Mouse (Mus musculus) MEL (cell line): Measurements from ENCODE around the gene Efr3b. TPM values are rescaled to one million over a fixed set of nuclear protein-coding genes. Genes with fewer than 3 reads are reported as not detected.

Source experiments
- DNase-seq: peaks from one replicate; pipeline ENCODE4 v3.0.0; 2011; ENCODE audit warnings: low read depth, low spot score
- H3K27ac ChIP-seq: 2 replicates; pipeline ENCODE4 v1.5.1; 2012; ENCODE audit warnings: low read depth, mild to moderate bottlenecking, control low read depth, low read length, moderate library complexity; ENCODE audit not compliant: control insufficient read depth
- H3K27me3 ChIP-seq, 2 experiments: fragments of 150-350 bp in 1 of 2; sonication (generic) in 1 of 2; 2 replicates each; pipeline ENCODE4 v1.6.1; 2012; ENCODE audit warnings: low read length in 2 of 2, mild to moderate bottlenecking in 2 of 2, improper control_type of control experiment in 1 of 2, moderate library complexity in 1 of 2; ENCODE audit not compliant: insufficient read depth in 2 of 2, control insufficient read depth in 1 of 2
- H3K36me3 ChIP-seq, 2 experiments: 2 replicates each; pipeline ENCODE4 v1.6.1; 2012 to 2014; ENCODE audit warnings: low read length in 2 of 2, improper control_type of control experiment in 1 of 2, inconsistent platforms in 1 of 2, mild to moderate bottlenecking in 1 of 2; ENCODE audit not compliant: insufficient read depth in 2 of 2, control insufficient read depth in 1 of 2
- H3K4me1 ChIP-seq, 2 experiments: fragments of 150-350 bp in 1 of 2; sonication (generic) in 1 of 2; 2 replicates each; pipeline ENCODE4 v1.6.1; 2012; ENCODE audit warnings: low read length in 2 of 2, improper control_type of control experiment in 1 of 2, mild to moderate bottlenecking in 1 of 2; ENCODE audit not compliant: insufficient read depth in 2 of 2, control insufficient read depth in 1 of 2
- H3K4me3 ChIP-seq, 2 experiments: fragments of 150-350 bp in 1 of 2; sonication (generic) in 1 of 2; 2 replicates each; pipeline ENCODE4 v1.5.1; 2012; ENCODE audit warnings: low read depth in 2 of 2, low read length in 2 of 2, mild to moderate bottlenecking in 2 of 2, moderate library complexity in 2 of 2, control low read depth in 1 of 2, improper control_type of control experiment in 1 of 2; ENCODE audit not compliant: control insufficient read depth in 1 of 2, insufficient read depth in 1 of 2
- H3K79me2 ChIP-seq: 2 replicates; pipeline ENCODE4 v1.6.1; 2012; ENCODE audit warnings: mild to moderate bottlenecking, low read length, moderate library complexity; ENCODE audit not compliant: control insufficient read depth, poor library complexity, insufficient read depth
- H3K9ac ChIP-seq: 2 replicates; pipeline ENCODE4 v1.6.1; 2012; ENCODE audit warnings: low read depth, mild to moderate bottlenecking, control low read depth, low read length, moderate library complexity; ENCODE audit not compliant: control insufficient read depth, poor library complexity, severe bottlenecking
- H3K9me3 ChIP-seq: fragments of 150-350 bp; sonication (generic); replicated peaks from 2 replicates; pipeline ENCODE4 v1.6.1; 2012; ENCODE audit warnings: mild to moderate bottlenecking, low read length, improper control_type of control experiment, moderate library complexity; ENCODE audit not compliant: insufficient read depth
- E2F4 ChIP-seq: IDR thresholded peaks from 2 replicates; pipeline ENCODE4 v1.6.1; 2011; ENCODE audit warnings: low read depth, low read length, improper control_type of control experiment, borderline replicate concordance
- EP300 ChIP-seq, 2 experiments: IDR thresholded peaks; 2 replicates each; pipeline ENCODE4 v1.6.1; 2011; ENCODE audit warnings: improper control_type of control experiment in 2 of 2, low read length in 2 of 2, low read depth in 1 of 2, mild to moderate bottlenecking in 1 of 2
- GABPA ChIP-seq: IDR thresholded peaks from 2 replicates; pipeline ENCODE4 v1.6.1; 2012; ENCODE audit warnings: low read depth, mild to moderate bottlenecking, inconsistent platforms, low read length, improper control_type of control experiment, moderate library complexity
- GATA1 ChIP-seq: IDR thresholded peaks from 2 replicates; pipeline ENCODE4 v1.6.1; 2011; ENCODE audit warnings: low read depth, low read length, improper control_type of control experiment
- HCFC1 ChIP-seq: IDR thresholded peaks from 2 replicates; pipeline ENCODE4 v1.6.1; 2012; ENCODE audit warnings: low read depth, mild to moderate bottlenecking, inconsistent platforms, low read length, improper control_type of control experiment, moderate library complexity
- KAT2A ChIP-seq: conservative IDR thresholded peaks from 2 replicates; pipeline ENCODE4 v1.6.1; 2012; ENCODE audit warnings: low read depth, low read length, improper control_type of control experiment, inconsistent platforms
- MAX ChIP-seq: IDR thresholded peaks from 2 replicates; pipeline ENCODE4 v1.6.1; 2011; ENCODE audit warnings: low read length, improper control_type of control experiment
- MAZ ChIP-seq: IDR thresholded peaks from 2 replicates; pipeline ENCODE4 v1.6.1; 2012; ENCODE audit warnings: low read depth, mild to moderate bottlenecking, inconsistent platforms, low read length, improper control_type of control experiment
- MEF2A ChIP-seq: IDR thresholded peaks from 2 replicates; pipeline ENCODE4 v1.6.1; 2014; ENCODE audit warnings: low read depth, mild to moderate bottlenecking, inconsistent platforms, low read length, improper control_type of control experiment; ENCODE audit not compliant: poor library complexity, insufficient replicate concordance, severe bottlenecking; ENCODE audit errors: extremely low read depth
- MXI1 ChIP-seq: IDR thresholded peaks from 2 replicates; pipeline ENCODE4 v1.6.1; 2011; ENCODE audit warnings: mild to moderate bottlenecking, low read depth, low read length, improper control_type of control experiment
- MYB ChIP-seq: IDR thresholded peaks from 2 replicates; pipeline ENCODE4 v1.6.1; 2011; ENCODE audit warnings: mild to moderate bottlenecking, low read depth, low read length, improper control_type of control experiment
- SIN3A ChIP-seq: IDR thresholded peaks from 2 replicates; pipeline ENCODE4 v1.6.1; 2012; ENCODE audit warnings: low read length, improper control_type of control experiment, inconsistent platforms
- TAL1 ChIP-seq: IDR thresholded peaks from 2 replicates; pipeline ENCODE4 v1.6.1; 2012; ENCODE audit warnings: mild to moderate bottlenecking, inconsistent platforms, low read length, moderate library complexity, mixed read lengths
- TCF12 ChIP-seq: IDR thresholded peaks from 2 replicates; pipeline ENCODE4 v1.6.1; 2014; ENCODE audit warnings: low read depth, mild to moderate bottlenecking, inconsistent platforms, low read length, improper control_type of control experiment, moderate library complexity
- UBTF ChIP-seq: IDR thresholded peaks from 2 replicates; pipeline ENCODE4 v1.6.1; 2012; ENCODE audit warnings: low read depth, mild to moderate bottlenecking, inconsistent platforms, low read length, improper control_type of control experiment, moderate library complexity, borderline replicate concordance; ENCODE audit not compliant: insufficient read depth
- USF1 ChIP-seq: IDR thresholded peaks from 2 replicates; pipeline ENCODE4 v1.6.1; 2014; ENCODE audit warnings: low read depth, mild to moderate bottlenecking, inconsistent platforms, low read length, improper control_type of control experiment, moderate library complexity
- USF2 ChIP-seq, 2 experiments: IDR thresholded peaks; 2 replicates each; pipeline ENCODE4 v1.6.1; 2011 to 2012; ENCODE audit warnings: improper control_type of control experiment in 2 of 2, low read length in 2 of 2, borderline replicate concordance in 1 of 2, inconsistent platforms in 1 of 2, low read depth in 1 of 2, mild to moderate bottlenecking in 1 of 2; ENCODE audit not compliant: insufficient read depth in 1 of 2
- ZKSCAN1 ChIP-seq: IDR thresholded peaks from 2 replicates; pipeline ENCODE4 v1.6.1; 2012; ENCODE audit warnings: low read depth, mild to moderate bottlenecking, inconsistent platforms, low read length, improper control_type of control experiment, moderate library complexity
- ZNF384 ChIP-seq: IDR thresholded peaks from 2 replicates; pipeline ENCODE4 v1.6.1; 2012; ENCODE audit warnings: low read depth, mild to moderate bottlenecking, inconsistent platforms, low read length, improper control_type of control experiment
- polyA plus RNA-seq, 2 experiments: library from polyadenylated mRNA; stranded (reverse) in 1 of 2; unstranded in 1 of 2; fragments of >175 nt in 1 of 2; fragments of >200 nt in 1 of 2; gene quantifications; 2 replicates each; pipeline versions ENCODE4 v1.2.1 to v1.2.4; 2012; ENCODE audit warnings: low replicate concordance in 2 of 2, low read depth in 1 of 2; ENCODE audit not compliant: insufficient read length in 2 of 2, insufficient read depth in 1 of 2, missing spikeins in 1 of 2
- total RNA-seq: library from RNA; depleted of rRNA; stranded (reverse); fragments of 300-350 nt; gene quantifications from 2 replicates; pipeline ENCODE4 v1.2.3, GENCODE M21; 2012

Efr3b gene
- total and polyA plus RNA-seq, 3 experiments = 1.5 to 1.7 TPM; not detected in 1

GRCm38 (mm10) chr12:4058321-4058720 is 19.6 kb upstream of the Efr3b start:
- no peak for DNase-seq
- H3K27ac ChIP-seq = no peak overlapping the region

DNA sequence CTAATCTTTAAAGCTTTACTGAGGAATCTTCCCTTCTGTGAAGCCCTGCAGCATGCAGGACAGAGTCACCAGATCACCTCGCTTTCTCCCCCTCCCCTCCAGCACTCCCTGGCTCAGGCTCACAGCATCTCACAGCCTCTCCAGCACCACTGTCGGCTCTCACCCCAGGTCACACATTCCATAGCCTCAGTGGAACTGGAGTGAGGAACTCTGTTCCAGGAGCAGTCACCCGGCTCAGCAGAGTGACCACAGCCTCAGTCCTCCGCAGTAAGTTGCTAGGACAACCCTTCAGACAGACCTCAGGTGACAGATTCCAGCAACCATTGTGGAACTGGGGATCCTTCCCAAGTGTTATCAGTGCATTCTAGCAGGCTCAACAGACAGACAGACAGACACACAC is 16.1 kb upstream of the Efr3b start:
- TF ChIP-seq MAZ (no peak), MYB (no peak)
- Histone ChIP-seq H3K4me3 (no peak overlapping the region), H3K4me1 (peaks cover 3 to 20% of the 10 kb centered on the region in 2 experiments), H3K79me2 (no peaks in the 10 kb centered on the region), H3K27me3 (no peaks in the 10 kb centered on the region), H3K9me3 (no peaks in the 10 kb centered on the region), H3K9ac (no peak overlapping the region), H3K36me3 (peaks cover 0 to 10% of the 10 kb centered on the region in 2 experiments; a peak in 2 of 4 replicates), H3K27ac (no peak overlapping the region)
- DNase-seq = no peak

More at GRCm38 (mm10) chr12:4058321-4058720, 19.6 kb upstream of the Efr3b start:
- Histone ChIP-seq H3K4me1 (peaks cover 0 to 26% of the 10 kb centered on the region in 2 experiments; a peak in 2 of 4 replicates), H3K27me3 (no peaks in the 10 kb centered on the region), H3K9me3 (no peaks in the 10 kb centered on the region), H3K4me3 (no peak overlapping the region), H3K9ac (no peak overlapping the region), H3K79me2 (no peaks in the 10 kb centered on the region), H3K36me3 (peaks cover 0 to 19% of the 10 kb centered on the region in 2 experiments; a peak in 2 of 4 replicates)
- TF ChIP-seq TCF12 (no peak), E2F4 (no peak), USF1 (no peak), ZNF384 (no peak), UBTF (no peak), SIN3A (no peak), GABPA (no peak), USF2 (IDR thresholded peaks at IDR 0.05; ENCODE audit: borderline replicate concordance in 1 of 2, insufficient read depth in 1 of 2, low read depth in 1 of 2, low read length in 2 of 2) (no peak), GATA1 (no peak), KAT2A (no peak), HCFC1 (no peak), TAL1 (no peak), ZKSCAN1 (no peak)

DNA sequence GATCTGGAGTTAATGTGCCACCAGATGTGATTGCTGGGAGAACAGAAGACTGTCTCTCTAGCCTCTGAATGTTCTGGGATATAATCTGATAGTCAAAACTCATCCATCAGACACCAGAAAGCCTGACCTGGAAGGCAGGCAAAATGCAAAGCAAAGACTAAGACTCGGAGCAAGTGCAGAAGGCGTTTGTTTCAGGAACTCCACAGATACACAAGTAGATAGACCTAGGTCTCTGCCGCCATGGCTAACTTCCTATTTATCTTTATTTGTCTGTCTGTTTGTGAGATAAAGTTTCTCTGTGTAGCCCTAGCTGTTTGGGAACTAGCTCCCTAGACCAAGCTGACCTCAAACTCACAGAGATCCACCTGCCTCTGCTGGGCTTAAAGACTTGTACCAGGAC is 14.9 kb upstream of the Efr3b start:
- peaks cover 3 to 20% of the 10 kb centered on the region in 2 experiments for H3K4me1 ChIP-seq
- no peaks in the 10 kb centered on the region for H3K9me3 ChIP-seq
- H3K27me3 ChIP-seq = no peaks in the 10 kb centered on the region
- H3K79me2 ChIP-seq = no peaks in the 10 kb centered on the region
- peak; percentile 50 for DNase-seq
- H3K9ac ChIP-seq = no peak overlapping the region
- no peak overlapping the region for H3K27ac ChIP-seq
- peaks cover 0 to 8% of the 10 kb centered on the region in 2 experiments; a peak in 2 of 4 replicates for H3K36me3 ChIP-seq
- TF ChIP-seq MXI1 = no peak
- TF ChIP-seq GATA1 = peak; percentile 68
- peak; percentile 15 to 34; a peak in 2 of 4 replicates for TF ChIP-seq EP300 (IDR thresholded peaks at IDR 0.05; ENCODE audit: low read depth in 1 of 2, low read length in 2 of 2)
- TF ChIP-seq MAX = no peak
- TF ChIP-seq MEF2A = no peak
- no peak overlapping the region for H3K4me3 ChIP-seq
